Mouse (Mus musculus) small intestine, adult 2 months (tissue): ENCODE measurements around the gene Szt2.

Source experiments
- CTCF ChIP-seq: fragments of 200-500 bp; IDR thresholded peaks from 2 replicates; pipeline ENCODE4 v1.5.1; 2012; ENCODE audit warnings: low read depth, mild to moderate bottlenecking, control low read depth, inconsistent platforms, low read length, moderate library complexity, mixed read lengths; ENCODE audit not compliant: insufficient replicate concordance, insufficient read length; ENCODE audit errors: extremely low read depth
- POLR2A ChIP-seq: fragments of 200-500 bp; IDR thresholded peaks from 2 replicates; pipeline ENCODE4 v1.6.1; 2012; ENCODE audit warnings: low read depth, mild to moderate bottlenecking, control low read depth, inconsistent platforms, low read length, moderate library complexity

DNA sequence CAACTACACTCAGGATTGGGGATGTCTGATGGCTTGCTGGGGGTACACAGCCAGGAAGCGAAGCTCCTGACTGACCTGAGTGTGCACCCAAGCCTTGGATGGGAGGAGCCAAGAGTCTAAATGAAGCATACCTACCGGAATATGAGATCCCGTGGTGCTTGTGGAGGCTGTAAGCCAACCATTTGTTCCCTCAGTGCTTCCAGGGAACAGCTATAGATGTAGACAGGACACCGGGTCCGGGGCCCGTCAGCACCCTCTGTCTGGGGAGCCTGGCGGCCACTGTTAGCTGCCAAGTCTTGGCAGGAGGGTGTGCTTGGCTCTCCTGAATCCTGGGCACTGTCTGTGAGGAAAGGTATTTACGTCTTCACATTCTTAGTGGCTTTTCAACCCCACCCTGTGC, 21.8 kb downstream of the Szt2 start:
- TF ChIP-seq CTCF (no peak), POLR2A (no peak)
